Mouse (Mus musculus) lung, postnatal 0 days (tissue): ENCODE data around the gene Fbxo10. TPM values are rescaled to one million over a fixed set of nuclear protein-coding genes. Genes with fewer than 3 reads are reported as not detected.
A peak's percentile ranks its signal among the peaks of the same experiment; 100 is the strongest.

Experiments used
- ATAC-seq: fragments of 200-750 bp; cut with Nextera tagmentation; 2 replicates; pipeline ENCODE4 v1.8.0; 2017; ENCODE audit warnings: moderate library complexity
- DNase-seq: peaks from one replicate; pipeline ENCODE4 v3.0.0-alpha.2; 2016; ENCODE audit warnings: low spot score
- H3K27ac ChIP-seq: fragments of 300-500 bp; sonication (generic); 2 replicates; pipeline ENCODE4 v1.5.1; 2014; ENCODE audit warnings: antibody characterized with exemption, mild to moderate bottlenecking, low read length, mixed read lengths
- H3K27me3 ChIP-seq: fragments of 300-500 bp; sonication (generic); replicated peaks from 2 replicates; pipeline ENCODE4 v1.6.1; 2014; ENCODE audit warnings: low read length, mixed read lengths; ENCODE audit not compliant: insufficient read depth
- H3K36me3 ChIP-seq: fragments of 300-500 bp; sonication (generic); 2 replicates; pipeline ENCODE4 v1.6.1; 2014; ENCODE audit warnings: low read length, mixed read lengths; ENCODE audit not compliant: insufficient read depth
- H3K4me1 ChIP-seq: fragments of 300-500 bp; sonication (generic); 2 replicates; pipeline ENCODE4 v1.6.1; 2014; ENCODE audit warnings: antibody characterized with exemption, low read depth, low read length, mixed read lengths; ENCODE audit not compliant: insufficient read depth
- H3K4me2 ChIP-seq: fragments of 300-500 bp; sonication (generic); replicated peaks from 2 replicates; pipeline ENCODE4 v1.6.1; 2014; ENCODE audit warnings: low read depth, mild to moderate bottlenecking, low read length, moderate library complexity, mixed read lengths
- H3K4me3 ChIP-seq: fragments of 300-500 bp; sonication (generic); 2 replicates; pipeline ENCODE4 v1.5.1; 2014; ENCODE audit warnings: low read depth, low read length
- H3K9ac ChIP-seq: fragments of 300-500 bp; sonication (generic); replicated peaks from 2 replicates; pipeline ENCODE4 v1.6.1; 2014; ENCODE audit warnings: low read depth, mild to moderate bottlenecking
- H3K9me3 ChIP-seq: fragments of 300-500 bp; sonication (generic); 2 replicates; pipeline ENCODE4 v1.6.1; 2016; ENCODE audit warnings: low read length, mixed read lengths
- CTCF ChIP-seq: IDR thresholded peaks from 2 replicates; pipeline ENCODE4 v1.5.1; 2016; ENCODE audit warnings: antibody characterized with exemption, mild to moderate bottlenecking
- EP300 ChIP-seq: IDR thresholded peaks from 2 replicates; pipeline ENCODE4 v1.6.1; 2016; ENCODE audit warnings: antibody characterized with exemption, mild to moderate bottlenecking, control low read depth
- WGBS: fragments of 180-500 bp; shearing (Covaris S2); extraction: QIAGEN DNeasy Blood & Tissue Kit; methylation state at CpG from one replicate; pipeline ENCODE4 v1.1.7; 2014; 5-methylcytosine and 5-hydroxymethylcytosine counted together
- polyA plus RNA-seq: library from polyadenylated mRNA; unstranded; fragments of >200 nt; fragmentation: Nextera tagmentation; extraction: Ambion mirVana; gene quantifications from 2 replicates; pipeline ENCODE4 v1.2.1, GENCODE M21; 2015

Fbxo10 gene
- 5.9 and 6.3 TPM in 2 replicates for polyA plus RNA-seq

- peak within 1 kb of the TSS; percentile 74 for H3K27ac ChIP-seq
- DNase-seq = peak; percentile 98
- under 1% methylated on average over 68 of the region's 77 CpGs for WGBS
Measured at GRCm38 (mm10) chr4:45084021-45084894, at the start of gene Fbxo10. TSS of gene Fbxo10 (minus strand) at chr4:45084604.

GRCm38 (mm10) chr4:45131021-45131420 lies 46.6 kb upstream of the Fbxo10 start:
- Histone ChIP-seq H3K27me3 (no peaks in the 10 kb centered on the region), H3K4me3 (no peak overlapping the region), H3K36me3 (no peaks in the 10 kb centered on the region), H3K27ac (no peak overlapping the region), H3K9ac (no peak overlapping the region), H3K4me2 (no peak overlapping the region), H3K4me1 (no peaks in the 10 kb centered on the region), H3K9me3 (no peaks in the 10 kb centered on the region)
- DNase-seq = peak; percentile 68
- peak; percentile 51; the same call in 1 of the 2 replicates for TF ChIP-seq EP300
- no peak for TF ChIP-seq CTCF
- peak; percentile 90 for ATAC-seq
- 40% methylated on average over 4 of the region's 4 CpGs for WGBS

More at GRCm38 (mm10) chr4:45084021-45084894, at the start of gene Fbxo10:
- Histone ChIP-seq H3K9me3 (no peaks in the 10 kb centered on the region), H3K4me3 (peak within 1 kb of the TSS; percentile 76), H3K27me3 (no peaks in the 10 kb centered on the region), H3K36me3 (no peaks in the 10 kb centered on the region), H3K9ac (peak within 1 kb of the TSS; percentile 74), H3K4me1 (no peaks in the 10 kb centered on the region; the same call in 1 of the 2 replicates), H3K4me2 (peak within 1 kb of the TSS; percentile 99)
- TF ChIP-seq EP300 (no peak), CTCF (no peak)
- peak; percentile 97 for ATAC-seq

GRCm38 (mm10) chr4:45121311-45121710 lies 36.9 kb upstream of the Fbxo10 start:
- no peak overlapping the region for H3K4me2 ChIP-seq
- TF ChIP-seq EP300 (no peak), CTCF (no peak)
- H3K9ac ChIP-seq = no peak overlapping the region
- H3K4me3 ChIP-seq = no peak overlapping the region
- ATAC-seq (no peak), DNase-seq (peak; percentile 9)
- no peaks in the 10 kb centered on the region for H3K9me3 ChIP-seq
- no peaks in the 10 kb centered on the region for H3K4me1 ChIP-seq
- H3K36me3 ChIP-seq = no peaks in the 10 kb centered on the region
- 64% methylated on average over 11 of the region's 11 CpGs for WGBS
- no peaks in the 10 kb centered on the region for H3K27me3 ChIP-seq
- no peak overlapping the region for H3K27ac ChIP-seq

- TF ChIP-seq EP300 (no peak), CTCF (no peak)
- H3K4me3 ChIP-seq = no peak overlapping the region
- H3K4me2 ChIP-seq = peak overlapping the region; percentile 86; the same call in 1 of the 2 replicates
- no peaks in the 10 kb centered on the region for H3K9me3 ChIP-seq
- ATAC-seq = no peak
- DNase-seq = no peak
- peaks cover 7% of the 10 kb centered on the region; the same call in 1 of the 2 replicates for H3K4me1 ChIP-seq
- H3K27me3 ChIP-seq = no peaks in the 10 kb centered on the region
- no peak overlapping the region for H3K9ac ChIP-seq
- H3K27ac ChIP-seq = no peak overlapping the region
- WGBS = 64% methylated on average over 8 of the region's 8 CpGs
- H3K36me3 ChIP-seq = peaks cover 6% of the 10 kb centered on the region
Measured at GRCm38 (mm10) chr4:45108456-45109110, 24.2 kb upstream of the Fbxo10 start.

DNA sequence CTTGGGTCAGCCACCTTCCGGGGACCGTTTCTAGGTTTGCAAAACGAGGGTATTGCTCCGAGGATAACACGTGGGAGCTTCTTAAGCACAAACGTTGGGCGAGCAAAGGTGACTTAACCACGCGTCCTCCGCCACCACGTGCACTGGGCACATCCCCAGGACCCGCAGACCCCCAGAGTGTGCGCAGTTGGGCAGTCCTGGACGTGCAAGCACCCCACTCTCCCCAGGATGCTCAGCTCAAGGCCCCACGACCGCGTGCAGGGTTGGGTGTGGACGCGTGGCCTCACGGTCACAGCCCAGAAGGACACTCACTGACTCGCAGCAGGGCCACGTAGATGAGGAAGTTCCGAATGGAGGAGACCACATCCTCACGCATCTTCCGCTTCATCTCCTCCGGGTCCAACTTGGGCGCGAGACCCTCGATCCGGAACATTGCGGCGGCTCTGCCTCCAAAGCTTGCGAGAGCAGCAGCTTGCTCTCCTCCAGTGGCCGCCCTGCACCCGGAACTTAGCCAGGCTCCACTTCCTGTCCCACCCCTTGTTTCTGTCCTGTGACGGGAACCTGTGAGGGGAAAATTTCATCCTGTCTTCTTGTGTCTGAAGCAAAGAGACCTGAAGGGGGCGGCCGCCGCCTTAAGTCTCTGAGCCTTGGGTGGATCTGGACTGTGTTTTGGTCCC lies 23.3 kb upstream of the Fbxo10 start, which contains the start of gene Tomm5:
Gene Tomm5, minus strand, starts transcription at position 514 of the 677 bp plus-strand sequence.
- peak within 1 kb of the TSS; percentile 77 for H3K4me3 ChIP-seq
- H3K27ac ChIP-seq = peak within 1 kb of the TSS; percentile 43; the same call in 1 of the 2 replicates
- peak within 1 kb of the TSS; percentile 75 for H3K9ac ChIP-seq
- under 1% methylated on average over 39 of the region's 39 CpGs for WGBS
- DNase-seq (peak; percentile 98), ATAC-seq (peak; percentile 99)
- no peaks in the 10 kb centered on the region for H3K9me3 ChIP-seq
- peak within 1 kb of the TSS; percentile 86 for H3K4me2 ChIP-seq
- H3K36me3 ChIP-seq = peaks cover 8% of the 10 kb centered on the region
- peaks cover 7% of the 10 kb centered on the region; the same call in 1 of the 2 replicates for H3K4me1 ChIP-seq
- H3K27me3 ChIP-seq = no peaks in the 10 kb centered on the region
- TF ChIP-seq EP300 (peak; percentile 64), CTCF (peak; percentile 81)
